Mouse (Mus musculus) MEL (cell line): ENCODE measurements at regions not wholly inside any gene's neighbourhood (a gene's known extent, or its start where the extent isn't known, plus 50 kb on each side); places are given as distances from the start of the nearest gene placed in this dataset.

ENCODE experiments used
- DNase-seq: peaks from one replicate; pipeline ENCODE4 v3.0.0; 2011; ENCODE audit warnings: low read depth, low spot score
- H3K27ac ChIP-seq: 2 replicates; pipeline ENCODE4 v1.5.1; 2012; ENCODE audit warnings: low read depth, mild to moderate bottlenecking, control low read depth, low read length, moderate library complexity; ENCODE audit not compliant: control insufficient read depth
- H3K27me3 ChIP-seq, 2 experiments: fragments of 150-350 bp in 1 of 2; sonication (generic) in 1 of 2; 2 replicates each; pipeline ENCODE4 v1.6.1; 2012; ENCODE audit warnings: low read length in 2 of 2, mild to moderate bottlenecking in 2 of 2, improper control_type of control experiment in 1 of 2, moderate library complexity in 1 of 2; ENCODE audit not compliant: insufficient read depth in 2 of 2, control insufficient read depth in 1 of 2
- H3K36me3 ChIP-seq, 2 experiments: 2 replicates each; pipeline ENCODE4 v1.6.1; 2012 to 2014; ENCODE audit warnings: low read length in 2 of 2, improper control_type of control experiment in 1 of 2, inconsistent platforms in 1 of 2, mild to moderate bottlenecking in 1 of 2; ENCODE audit not compliant: insufficient read depth in 2 of 2, control insufficient read depth in 1 of 2
- H3K4me1 ChIP-seq, 2 experiments: fragments of 150-350 bp in 1 of 2; sonication (generic) in 1 of 2; 2 replicates each; pipeline ENCODE4 v1.6.1; 2012; ENCODE audit warnings: low read length in 2 of 2, improper control_type of control experiment in 1 of 2, mild to moderate bottlenecking in 1 of 2; ENCODE audit not compliant: insufficient read depth in 2 of 2, control insufficient read depth in 1 of 2
- H3K4me3 ChIP-seq, 2 experiments: fragments of 150-350 bp in 1 of 2; sonication (generic) in 1 of 2; 2 replicates each; pipeline ENCODE4 v1.5.1; 2012; ENCODE audit warnings: low read depth in 2 of 2, low read length in 2 of 2, mild to moderate bottlenecking in 2 of 2, moderate library complexity in 2 of 2, control low read depth in 1 of 2, improper control_type of control experiment in 1 of 2; ENCODE audit not compliant: control insufficient read depth in 1 of 2, insufficient read depth in 1 of 2
- H3K79me2 ChIP-seq: 2 replicates; pipeline ENCODE4 v1.6.1; 2012; ENCODE audit warnings: mild to moderate bottlenecking, low read length, moderate library complexity; ENCODE audit not compliant: control insufficient read depth, poor library complexity, insufficient read depth
- H3K9ac ChIP-seq: 2 replicates; pipeline ENCODE4 v1.6.1; 2012; ENCODE audit warnings: low read depth, mild to moderate bottlenecking, control low read depth, low read length, moderate library complexity; ENCODE audit not compliant: control insufficient read depth, poor library complexity, severe bottlenecking
- H3K9me3 ChIP-seq: fragments of 150-350 bp; sonication (generic); replicated peaks from 2 replicates; pipeline ENCODE4 v1.6.1; 2012; ENCODE audit warnings: mild to moderate bottlenecking, low read length, improper control_type of control experiment, moderate library complexity; ENCODE audit not compliant: insufficient read depth
- CHD1 ChIP-seq: IDR thresholded peaks from 2 replicates; pipeline ENCODE4 v1.6.1; 2012; ENCODE audit warnings: low read depth, mild to moderate bottlenecking, inconsistent platforms, low read length, improper control_type of control experiment
- CHD2 ChIP-seq: IDR thresholded peaks from 2 replicates; pipeline ENCODE4 v1.6.1; 2011; ENCODE audit warnings: low read length, improper control_type of control experiment
- CTCF ChIP-seq, 3 experiments: IDR thresholded peaks in 2 of 3; conservative IDR thresholded peaks in 1 of 3; 2 replicates each; pipeline ENCODE4 v1.5.1; 2011 to 2012; ENCODE audit warnings: low read length in 3 of 3, low read depth in 2 of 3, mild to moderate bottlenecking in 2 of 3, improper control_type of control experiment in 1 of 3, inconsistent platforms in 1 of 3, mixed read lengths in 1 of 3, moderate library complexity in 1 of 3; ENCODE audit not compliant: control insufficient read depth in 1 of 3, insufficient read depth in 1 of 3, poor library complexity in 1 of 3, severe bottlenecking in 1 of 3
- E2F4 ChIP-seq: IDR thresholded peaks from 2 replicates; pipeline ENCODE4 v1.6.1; 2011; ENCODE audit warnings: low read depth, low read length, improper control_type of control experiment, borderline replicate concordance
- EP300 ChIP-seq, 2 experiments: IDR thresholded peaks; 2 replicates each; pipeline ENCODE4 v1.6.1; 2011; ENCODE audit warnings: improper control_type of control experiment in 2 of 2, low read length in 2 of 2, low read depth in 1 of 2, mild to moderate bottlenecking in 1 of 2
- ETS1 ChIP-seq: IDR thresholded peaks from 2 replicates; pipeline ENCODE4 v1.6.1; 2012; ENCODE audit warnings: low read depth, mild to moderate bottlenecking, inconsistent platforms, low read length, improper control_type of control experiment, moderate library complexity
- GABPA ChIP-seq: IDR thresholded peaks from 2 replicates; pipeline ENCODE4 v1.6.1; 2012; ENCODE audit warnings: low read depth, mild to moderate bottlenecking, inconsistent platforms, low read length, improper control_type of control experiment, moderate library complexity
- KAT2A ChIP-seq: conservative IDR thresholded peaks from 2 replicates; pipeline ENCODE4 v1.6.1; 2012; ENCODE audit warnings: low read depth, low read length, improper control_type of control experiment, inconsistent platforms
- MAFK ChIP-seq: IDR thresholded peaks from 2 replicates; pipeline ENCODE4 v1.6.1; 2011; ENCODE audit warnings: low read depth, mild to moderate bottlenecking, low read length, improper control_type of control experiment, borderline replicate concordance
- MEF2A ChIP-seq: IDR thresholded peaks from 2 replicates; pipeline ENCODE4 v1.6.1; 2014; ENCODE audit warnings: low read depth, mild to moderate bottlenecking, inconsistent platforms, low read length, improper control_type of control experiment; ENCODE audit not compliant: poor library complexity, insufficient replicate concordance, severe bottlenecking; ENCODE audit errors: extremely low read depth
- MYB ChIP-seq: IDR thresholded peaks from 2 replicates; pipeline ENCODE4 v1.6.1; 2011; ENCODE audit warnings: mild to moderate bottlenecking, low read depth, low read length, improper control_type of control experiment
- NELFE ChIP-seq: IDR thresholded peaks from 2 replicates; pipeline ENCODE4 v1.6.1; 2011; ENCODE audit warnings: low read depth, low read length, improper control_type of control experiment
- POLR2AphosphoS2 ChIP-seq: IDR thresholded peaks from 2 replicates; pipeline ENCODE4 v1.6.1; 2011; ENCODE audit warnings: low read length, improper control_type of control experiment
- POLR2AphosphoS5 ChIP-seq: IDR thresholded peaks from 2 replicates; pipeline ENCODE4 v1.6.1; 2012; ENCODE audit warnings: low read depth, borderline replicate concordance, mild to moderate bottlenecking, inconsistent platforms, low read length, moderate library complexity, mixed read lengths
- RAD21 ChIP-seq: IDR thresholded peaks from 2 replicates; pipeline ENCODE4 v1.6.1; 2011; ENCODE audit warnings: mild to moderate bottlenecking, low read depth, low read length, improper control_type of control experiment
- TCF12 ChIP-seq: IDR thresholded peaks from 2 replicates; pipeline ENCODE4 v1.6.1; 2014; ENCODE audit warnings: low read depth, mild to moderate bottlenecking, inconsistent platforms, low read length, improper control_type of control experiment, moderate library complexity
- UBTF ChIP-seq: IDR thresholded peaks from 2 replicates; pipeline ENCODE4 v1.6.1; 2012; ENCODE audit warnings: low read depth, mild to moderate bottlenecking, inconsistent platforms, low read length, improper control_type of control experiment, moderate library complexity, borderline replicate concordance; ENCODE audit not compliant: insufficient read depth
- ZC3H11A ChIP-seq: IDR thresholded peaks from 2 replicates; pipeline ENCODE4 v1.6.1; 2012; ENCODE audit warnings: low read depth, mild to moderate bottlenecking, inconsistent platforms, low read length, improper control_type of control experiment
- ZMIZ1 ChIP-seq: IDR thresholded peaks from 2 replicates; pipeline ENCODE4 v1.6.1; 2012; ENCODE audit warnings: low read depth, mild to moderate bottlenecking, inconsistent platforms, low read length, improper control_type of control experiment, moderate library complexity

DNA sequence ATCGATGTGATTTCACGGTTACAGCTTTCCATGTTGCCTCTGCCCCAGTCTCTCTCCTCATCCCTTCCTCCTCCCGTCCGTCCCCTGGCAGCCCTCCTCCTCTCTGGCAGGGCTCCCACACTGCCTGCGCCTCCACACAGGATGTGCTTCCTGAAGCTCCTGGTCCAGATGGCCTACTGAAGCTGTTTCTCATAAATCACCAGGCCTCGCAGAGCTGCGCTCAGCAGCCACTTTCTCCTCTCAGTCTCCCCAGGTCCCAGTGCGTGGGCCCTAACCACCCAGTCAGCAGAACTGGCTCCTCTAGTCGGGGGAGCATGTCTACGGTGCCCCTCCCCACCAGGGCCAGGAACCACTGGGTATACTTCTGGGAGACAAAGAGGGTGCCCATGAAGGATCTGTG, 66.4 kb upstream of the Mafb start:
- H3K9ac ChIP-seq = no peak overlapping the region
- H3K27ac ChIP-seq = no peak overlapping the region
- H3K79me2 ChIP-seq = no peaks in the 10 kb centered on the region
- no peaks in the 10 kb centered on the region for H3K4me1 ChIP-seq
- no peaks in the 10 kb centered on the region for H3K9me3 ChIP-seq
- H3K36me3 ChIP-seq = no peaks in the 10 kb centered on the region
- no peak overlapping the region for H3K4me3 ChIP-seq
- TF ChIP-seq ZC3H11A (no peak), CTCF (IDR thresholded peaks at IDR 0.05 in 2 of 3, conservative IDR thresholded peaks at IDR 0.05 in 1 of 3; ENCODE audit: control insufficient read depth in 1 of 3, insufficient read depth in 1 of 3, low read depth in 2 of 3, low read length in 3 of 3, poor library complexity in 1 of 3, severe bottlenecking in 1 of 3) (no peak)
- DNase-seq = no peak
- no peaks in the 10 kb centered on the region for H3K27me3 ChIP-seq

- no peak overlapping the region for H3K27ac ChIP-seq
Measured at GRCm38 (mm10) chr2:160434701-160435100, 67.8 kb upstream of the Mafb start.

DNA sequence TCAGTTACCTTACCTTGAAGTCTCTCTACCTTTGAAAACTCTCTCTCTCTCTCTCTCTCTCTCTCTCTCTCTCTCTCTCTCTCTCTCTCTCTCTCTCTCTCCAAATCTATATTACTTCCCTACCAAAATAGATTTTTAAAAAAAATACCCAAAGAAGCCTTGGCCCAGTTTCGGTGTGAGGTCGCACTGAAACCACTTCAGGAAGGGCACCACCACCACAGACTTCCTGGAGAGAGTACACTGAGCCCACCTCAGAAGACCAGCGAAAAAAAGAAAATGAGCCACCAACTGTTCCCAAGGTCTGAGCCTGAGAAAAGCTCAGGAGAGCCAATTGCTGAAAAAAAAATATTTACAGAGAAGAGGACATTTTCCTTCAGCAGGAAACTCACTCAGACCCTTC, 68.8 kb upstream of the Mafb start:
- H3K27me3 ChIP-seq = no peaks in the 10 kb centered on the region
- no peaks in the 10 kb centered on the region for H3K36me3 ChIP-seq
- no peak overlapping the region for H3K9ac ChIP-seq
- H3K4me3 ChIP-seq = no peak overlapping the region
- DNase-seq = no peak
- H3K79me2 ChIP-seq = no peaks in the 10 kb centered on the region
- TF ChIP-seq CHD1 (no peak), GABPA (no peak), KAT2A (no peak), POLR2AphosphoS5 (no peak), POLR2AphosphoS2 (no peak), NELFE (no peak), ZMIZ1 (no peak), MEF2A (no peak), MYB (no peak), RAD21 (no peak), CHD2 (no peak), ETS1 (no peak), TCF12 (no peak), E2F4 (no peak), UBTF (no peak), MAFK (no peak)
- H3K27ac ChIP-seq = no peak overlapping the region
- no peaks in the 10 kb centered on the region for H3K9me3 ChIP-seq
- no peaks in the 10 kb centered on the region for H3K4me1 ChIP-seq

More at GRCm38 (mm10) chr2:160434701-160435100, 67.8 kb upstream of the Mafb start:
- no peak for TF ChIP-seq EP300 (IDR thresholded peaks at IDR 0.05; ENCODE audit: low read depth in 1 of 2, low read length in 2 of 2)
- no peak for TF ChIP-seq CHD2
- Histone ChIP-seq H3K27me3 (no peaks in the 10 kb centered on the region), H3K9ac (no peak overlapping the region), H3K36me3 (no peaks in the 10 kb centered on the region), H3K4me1 (no peaks in the 10 kb centered on the region), H3K4me3 (no peak overlapping the region), H3K79me2 (no peaks in the 10 kb centered on the region), H3K9me3 (no peaks in the 10 kb centered on the region)
- no peak for DNase-seq
